Mouse (Mus musculus) left cerebral cortex, postnatal 4 days (tissue): Measurements from ENCODE around the gene Abcb5. TPM values are rescaled to one million over a fixed set of nuclear protein-coding genes. Genes with fewer than 3 reads are reported as not detected.
"Not testable (repeated sequence)": the region's sequence is repeated elsewhere in the genome, so short reads cannot be mapped to it uniquely, and the experiment has no call there.

Experiments used
- DNase-seq: peaks from one replicate; pipeline ENCODE4 v3.0.0-alpha.2; 2022
- intact Hi-C: fragments of 180-260 bp; cut with DNase I; formaldehyde crosslinking; loops from one replicate; pipeline ENCODE4 v1.15.1; 2025
- total RNA-seq, 2 experiments: library from RNA; stranded (reverse); gene quantifications; 2 replicates each; pipeline ENCODE4 v1.2.3; 2021

The Abcb5 gene
- not detected for total RNA-seq

DNA sequence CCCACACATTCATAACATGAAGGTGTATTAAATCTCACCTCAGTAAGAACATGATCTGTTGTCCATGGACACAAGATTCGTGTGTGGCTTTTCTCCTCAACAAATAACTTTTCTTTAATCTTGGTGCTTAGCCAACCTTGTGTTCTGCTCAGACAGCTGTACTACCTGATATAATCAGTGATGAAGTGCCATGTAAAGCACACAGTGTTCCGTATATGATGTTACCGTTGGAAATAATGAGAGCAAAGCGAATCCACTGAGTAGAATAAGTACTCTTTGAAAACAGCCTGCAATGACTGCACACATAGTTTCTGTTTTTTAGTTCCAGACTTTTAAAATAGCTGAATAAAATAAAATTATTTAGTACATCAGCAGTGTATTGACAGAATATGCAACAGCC is at the start of gene Abcb5:
Abcb5 (minus strand) TSS at position 101 of the 400 bp plus-strand sequence.
- intact Hi-C loops = no loop called here

DNA sequence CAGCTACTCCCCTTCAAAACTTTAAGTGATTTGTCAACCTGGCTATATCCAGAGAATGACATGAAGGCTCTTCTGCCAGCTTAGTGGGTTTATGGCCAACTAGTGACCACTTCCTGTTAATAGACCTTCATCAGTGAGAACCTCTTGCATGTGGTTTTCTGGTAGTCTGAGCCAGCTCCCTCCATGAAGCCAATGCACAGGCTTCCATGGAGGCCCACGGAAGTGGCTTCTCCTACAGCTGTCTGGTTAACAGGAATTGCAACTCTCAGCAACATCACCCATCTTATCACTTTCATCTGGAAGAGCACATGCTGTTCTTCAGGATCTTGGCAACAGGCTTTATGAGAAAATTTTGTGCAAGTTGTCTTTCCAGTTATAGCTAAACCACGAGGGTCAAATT is 33.0 kb upstream of the Abcb5 start:
- intact Hi-C loops = no loop called here
- no peak for DNase-seq

More for the DNA sequence above, at the start of gene Abcb5:
- DNase-seq = no peak

GRCm38 (mm10) chr12:118994328-118995166 is 28.3 kb upstream of the Abcb5 start:
- no peak for DNase-seq
- intact Hi-C loops = loop anchor here (5.0 kb wide), 1 partner anchor 988 kb away; no protein-coding TSS in a partner anchor

- no peak for DNase-seq
- intact Hi-C loops = no loop called here
These were observed 18.6 kb upstream of the Abcb5 start for GRCm38 (mm10) chr12:118984852-118985251.

- peak; percentile 67 for DNase-seq
- intact Hi-C loops = loop anchor here (5.0 kb wide), 1 partner anchor 1052 kb away; no protein-coding TSS in a partner anchor
These were observed 35.6 kb downstream of the Abcb5 start for GRCm38 (mm10) chr12:118930386-118931318.

DNA sequence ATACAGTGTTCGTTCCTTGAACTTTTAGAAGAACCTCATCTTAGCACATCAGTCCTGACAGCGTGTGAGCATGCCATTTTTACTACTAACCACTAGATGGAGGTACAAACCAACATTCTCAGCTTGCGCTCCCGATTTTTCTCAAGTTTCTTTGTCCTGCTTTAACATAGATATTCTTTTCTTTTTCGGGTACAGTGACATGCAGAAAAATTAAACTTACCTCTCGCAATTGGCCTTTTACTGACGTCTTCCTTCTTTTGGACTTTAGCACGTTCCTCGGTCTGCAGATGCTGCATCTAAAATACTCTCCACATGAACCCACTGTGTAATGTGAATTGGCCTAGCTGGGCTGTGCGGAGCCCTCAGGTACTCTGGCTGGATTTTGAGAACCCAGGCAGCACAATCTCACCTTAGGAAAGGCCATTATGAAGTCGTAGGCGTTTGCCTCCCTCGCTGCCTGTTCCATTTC is 39.4 kb downstream of the Abcb5 start:
- intact Hi-C loops = no loop called here
- DNase-seq = no peak

- intact Hi-C loops, DNase-seq: not testable (repeated sequence)
These were observed 42.3 kb downstream of the Abcb5 start for GRCm38 (mm10) chr12:118923874-118924273.

DNA sequence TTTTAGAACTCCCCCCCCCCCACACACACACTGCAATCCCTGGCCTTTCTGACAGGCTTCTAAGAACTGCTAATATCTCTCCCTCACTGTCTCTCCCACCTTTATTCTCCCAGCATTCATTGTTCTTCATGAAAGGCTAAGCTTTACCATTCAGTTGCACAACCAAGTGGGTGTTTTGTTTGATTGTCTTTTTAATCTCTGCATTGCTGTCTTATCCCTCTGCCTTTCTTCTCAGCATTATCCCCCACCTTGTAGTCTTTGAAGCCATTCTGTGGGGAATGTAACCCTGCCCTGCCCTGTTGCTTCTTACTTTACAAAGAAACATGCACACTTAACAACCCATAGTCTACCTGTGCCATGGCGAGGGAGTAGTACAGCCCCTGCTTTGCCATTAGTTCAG is 48.5 kb downstream of the Abcb5 start:
- intact Hi-C loops = no loop called here
- DNase-seq = no peak

GRCm38 (mm10) chr12:118910360-118910759 is 55.9 kb downstream of the Abcb5 start:
- intact Hi-C loops = no loop called here
- no peak for DNase-seq

- no peak for DNase-seq
- intact Hi-C loops = no loop called here
These were observed 64.0 kb downstream of the Abcb5 start for GRCm38 (mm10) chr12:118902249-118902648.

DNA sequence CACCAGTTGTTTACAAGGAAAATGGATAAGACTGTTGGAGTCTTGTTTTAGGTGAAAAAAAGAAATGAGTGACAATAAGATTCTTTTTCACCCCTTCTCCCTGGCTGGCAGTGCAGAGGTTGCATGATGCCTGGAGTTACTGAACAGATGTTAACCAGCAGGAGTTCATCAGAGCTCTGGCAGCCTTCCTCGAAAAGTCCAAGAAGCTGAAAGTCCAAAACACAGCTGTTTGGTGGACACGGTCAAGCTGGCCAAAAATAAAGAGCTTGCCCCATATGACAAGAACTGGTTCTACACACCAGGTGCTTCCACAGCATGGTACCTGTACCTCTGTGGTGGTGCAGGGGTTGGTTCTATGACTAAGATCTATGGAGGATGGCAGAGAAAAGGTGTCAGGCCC is 78.3 kb downstream of the Abcb5 start:
- intact Hi-C loops = no loop called here
- DNase-seq = no peak

DNA sequence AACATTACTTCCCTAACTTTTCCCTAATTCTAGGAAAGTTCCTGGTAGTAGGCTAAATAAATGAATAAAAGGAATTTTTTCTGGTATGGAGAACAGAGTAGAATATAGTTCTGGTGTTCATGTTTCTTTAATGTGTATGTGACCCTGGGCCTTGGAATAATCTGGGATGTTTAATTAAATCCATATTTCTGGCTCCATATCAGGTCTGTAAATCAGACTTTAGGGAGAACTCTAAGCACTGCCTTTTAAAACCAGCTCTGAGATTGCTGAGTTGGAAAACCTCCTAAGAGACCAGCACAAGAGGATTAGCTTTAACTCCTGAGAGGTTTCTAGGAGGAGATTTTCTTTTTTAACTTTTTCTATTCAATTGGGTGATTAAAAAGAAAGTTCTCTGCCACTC is 83.4 kb downstream of the Abcb5 start:
- intact Hi-C loops = no loop called here
- no peak for DNase-seq

- intact Hi-C loops = no loop called here
- no peak for DNase-seq
These were observed 93.5 kb downstream of the Abcb5 start for GRCm38 (mm10) chr12:118872673-118873072.

- no peak for DNase-seq
- intact Hi-C loops = loop anchor here (5.0 to 10.0 kb wide), 4 partner anchors 801 to 1469 kb away; no protein-coding TSS in a partner anchor
These were observed 110.1 kb downstream of the Abcb5 start for GRCm38 (mm10) chr12:118856151-118856550.

DNA sequence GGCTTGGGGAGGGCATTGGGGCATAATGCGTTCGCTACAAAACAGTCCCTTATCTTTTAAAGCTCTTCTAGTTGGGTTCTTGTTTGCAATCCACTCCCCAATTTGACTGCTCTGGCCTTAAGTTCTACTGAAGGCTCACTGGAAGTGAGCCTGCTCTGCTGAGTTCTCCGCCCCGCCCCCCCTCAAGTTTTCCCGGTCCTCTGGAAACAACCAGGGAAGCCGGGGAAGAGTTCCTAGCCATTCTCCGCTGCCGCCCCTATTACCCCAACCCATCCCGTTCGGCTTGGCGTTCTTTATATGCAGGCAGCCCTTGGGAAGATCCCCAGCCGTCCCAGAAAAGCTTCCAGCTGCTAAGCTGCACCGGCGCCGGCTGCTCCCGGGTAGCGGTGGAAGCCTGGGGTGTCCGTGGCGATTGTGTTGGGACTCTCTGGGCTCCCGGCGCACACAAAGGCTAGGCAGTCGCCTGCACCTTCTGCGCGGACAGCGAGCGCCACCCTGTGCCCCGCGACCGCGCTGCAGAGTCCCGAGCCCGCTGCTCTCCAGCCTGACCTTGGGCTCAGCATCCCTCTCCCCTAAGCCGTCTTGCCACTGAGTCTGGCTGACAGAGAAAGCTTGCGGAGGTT is 111.3 kb downstream of the Abcb5 start:
- DNase-seq = peak; percentile 80

DNA sequence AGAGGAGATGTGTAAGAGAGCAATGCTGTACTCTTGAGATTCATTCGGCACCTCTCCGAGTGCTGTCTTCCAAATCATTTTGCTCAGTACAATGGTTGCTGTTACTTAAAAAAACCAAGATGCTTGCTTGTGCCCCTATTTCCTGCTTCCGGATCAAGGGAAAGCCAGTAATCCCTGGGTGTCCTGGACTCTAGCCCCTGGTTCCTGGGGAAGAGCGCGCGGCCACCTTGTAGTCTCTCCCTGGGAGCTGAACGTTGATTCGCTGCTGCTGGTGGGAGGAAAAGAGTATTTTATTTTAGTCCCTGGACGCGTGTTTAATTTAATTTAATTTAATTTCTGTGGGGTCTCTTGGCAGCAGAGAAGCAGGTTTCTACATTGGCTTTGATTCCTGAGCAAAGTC is 111.8 kb downstream of the Abcb5 start:
- intact Hi-C loops = loop anchor here (10.0 kb wide), 2 partner anchors 800 to 1040 kb away; no protein-coding TSS in a partner anchor
- DNase-seq = no peak

More for the DNA sequence above, 111.3 kb downstream of the Abcb5 start:
- intact Hi-C loops = loop anchor here (5.0 to 10.0 kb wide), 4 partner anchors 800 to 1468 kb away; no protein-coding TSS in a partner anchor

DNA sequence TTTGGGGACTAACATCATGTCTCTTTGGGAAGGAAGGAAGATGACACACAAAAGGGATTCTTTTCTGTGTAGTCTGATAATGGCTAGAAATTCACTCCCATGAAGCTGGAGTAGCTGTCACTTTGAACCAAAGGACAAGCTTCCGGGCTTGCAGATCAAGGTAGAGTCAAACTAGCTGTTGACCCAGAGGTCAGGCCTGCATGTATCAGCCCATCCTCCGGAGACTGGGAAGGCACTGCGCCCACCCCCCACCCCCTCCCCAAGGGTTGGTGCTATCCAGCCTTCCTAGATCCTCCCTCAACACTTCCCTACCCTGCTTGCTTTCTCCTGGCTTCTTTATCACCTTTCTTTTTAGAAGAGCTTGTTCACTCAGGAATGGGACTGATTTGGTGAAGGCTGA is 112.9 kb downstream of the Abcb5 start:
- intact Hi-C loops = loop anchor here (10.0 kb wide), 2 partner anchors 799 to 1039 kb away; no protein-coding TSS in a partner anchor
- DNase-seq = no peak

DNA sequence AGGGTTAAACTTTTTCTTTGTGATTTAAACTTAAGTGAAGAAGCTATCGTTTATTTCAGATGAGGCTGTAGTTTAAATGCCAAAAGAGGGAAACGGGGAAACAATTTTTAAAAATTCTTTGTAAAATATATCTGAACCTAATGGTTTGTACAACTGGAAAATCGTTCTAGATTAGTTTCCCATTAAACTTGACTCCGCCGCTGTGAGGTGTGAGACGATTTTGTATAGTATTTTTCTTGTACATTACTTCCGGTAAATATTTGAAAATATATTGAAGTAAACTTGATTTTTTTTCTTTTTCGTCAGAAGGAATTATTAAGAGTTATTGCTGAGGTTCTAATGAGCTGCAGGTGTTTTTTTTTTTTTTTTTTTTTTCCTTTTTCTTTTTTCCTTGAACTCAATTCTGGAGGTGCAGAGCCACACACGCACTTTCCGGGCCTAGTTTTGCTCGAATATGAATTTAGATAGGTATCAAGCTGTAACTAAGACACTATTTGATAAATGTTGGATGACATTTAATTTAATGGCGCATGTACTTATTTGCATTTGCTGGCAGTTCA is 115.3 kb downstream of the Abcb5 start:
- no peak for DNase-seq
- intact Hi-C loops = loop anchor here (2.0 to 10.0 kb wide), 3 partner anchors 394 to 1036 kb away; no protein-coding TSS in a partner anchor

DNA sequence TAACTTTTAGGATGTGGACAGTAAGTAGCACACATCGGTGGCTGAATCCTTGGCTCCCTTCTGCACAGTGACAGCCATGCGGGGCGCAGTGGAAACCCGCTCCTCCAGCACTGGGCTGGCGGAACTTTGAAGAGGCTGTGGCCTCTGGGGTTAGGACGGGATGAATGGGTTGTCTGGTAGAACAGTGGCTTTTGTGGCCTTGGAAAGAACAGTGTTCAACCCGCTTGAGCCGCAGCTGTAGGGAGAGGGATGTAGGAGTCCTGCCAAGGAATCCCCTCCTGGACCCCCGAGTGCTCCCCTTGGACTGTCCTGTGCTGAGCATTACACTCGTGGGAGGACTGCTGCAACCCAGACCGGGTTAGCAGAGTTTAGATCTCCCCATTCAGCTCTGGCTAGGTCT is 116.2 kb downstream of the Abcb5 start:
- intact Hi-C loops = loop anchor here (2.0 to 10.0 kb wide), 3 partner anchors 393 to 1035 kb away; no protein-coding TSS in a partner anchor
- no peak for DNase-seq
